Mouse (Mus musculus) urinary bladder, postnatal 25 days (tissue): ENCODE measurements around the gene Kmo.

Experiments
- DNase-seq: peaks from one replicate; pipeline ENCODE4 v3.0.0; 2022; ENCODE audit warnings: low spot score

Kmo gene

DNA sequence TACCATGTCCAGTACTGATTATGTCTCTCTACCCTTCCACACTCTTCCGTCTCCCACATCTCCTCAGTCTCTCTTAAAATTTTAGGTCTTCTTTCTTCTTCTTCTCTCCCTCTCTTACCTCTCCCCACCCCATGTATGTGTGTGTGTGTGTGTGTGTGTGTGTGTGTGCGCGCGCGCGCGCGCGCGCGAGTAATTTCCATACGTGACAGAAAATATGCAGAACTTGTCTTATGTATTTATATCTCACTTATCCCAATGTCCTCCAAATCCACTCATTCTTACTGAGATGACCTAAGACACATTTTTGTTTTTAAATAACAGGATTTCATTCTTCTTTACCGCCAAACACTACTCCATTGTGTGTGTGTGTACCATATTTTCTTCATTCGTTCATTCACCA lies 12.3 kb downstream of the Kmo start:
- no peak for DNase-seq

DNA sequence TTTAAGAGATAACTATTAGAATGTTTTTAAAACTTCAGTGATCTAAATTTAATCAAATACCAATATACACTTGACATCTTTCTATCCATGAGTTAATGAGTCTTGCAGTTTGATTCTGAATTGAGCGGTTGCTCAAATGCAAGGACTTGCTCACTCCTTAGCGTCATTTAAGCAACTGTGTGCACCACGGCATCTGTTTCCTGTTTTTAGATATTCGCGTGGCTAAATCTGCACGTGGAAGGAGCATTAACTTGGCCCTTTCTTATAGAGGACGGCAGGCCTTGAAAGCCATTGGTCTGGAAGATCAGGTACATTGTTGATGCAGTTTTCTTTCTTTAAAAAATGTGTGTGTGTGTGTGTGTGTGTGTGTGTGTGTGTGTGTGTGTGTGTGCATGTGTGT lies 17.5 kb downstream of the Kmo start:
- no peak for DNase-seq

DNA sequence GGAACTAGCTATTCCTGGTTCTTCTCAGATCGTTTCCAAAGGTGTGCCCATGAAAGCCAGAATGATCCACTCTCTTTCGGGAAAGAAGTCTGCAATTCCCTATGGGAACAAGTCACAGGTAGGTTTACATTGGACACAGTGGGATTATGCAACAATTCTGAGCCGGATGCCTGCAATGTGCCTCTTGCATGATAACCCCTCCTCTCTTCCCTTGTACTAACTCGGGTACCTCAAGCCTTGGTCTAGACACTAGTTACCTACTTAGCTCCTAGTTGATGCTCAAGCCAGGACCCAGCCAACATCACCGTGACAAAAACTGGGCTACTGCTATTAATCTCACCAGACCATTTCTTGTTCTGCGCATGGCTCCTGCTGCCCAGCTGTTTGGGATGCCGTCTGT lies 18.9 kb downstream of the Kmo start:
- no peak for DNase-seq

DNA sequence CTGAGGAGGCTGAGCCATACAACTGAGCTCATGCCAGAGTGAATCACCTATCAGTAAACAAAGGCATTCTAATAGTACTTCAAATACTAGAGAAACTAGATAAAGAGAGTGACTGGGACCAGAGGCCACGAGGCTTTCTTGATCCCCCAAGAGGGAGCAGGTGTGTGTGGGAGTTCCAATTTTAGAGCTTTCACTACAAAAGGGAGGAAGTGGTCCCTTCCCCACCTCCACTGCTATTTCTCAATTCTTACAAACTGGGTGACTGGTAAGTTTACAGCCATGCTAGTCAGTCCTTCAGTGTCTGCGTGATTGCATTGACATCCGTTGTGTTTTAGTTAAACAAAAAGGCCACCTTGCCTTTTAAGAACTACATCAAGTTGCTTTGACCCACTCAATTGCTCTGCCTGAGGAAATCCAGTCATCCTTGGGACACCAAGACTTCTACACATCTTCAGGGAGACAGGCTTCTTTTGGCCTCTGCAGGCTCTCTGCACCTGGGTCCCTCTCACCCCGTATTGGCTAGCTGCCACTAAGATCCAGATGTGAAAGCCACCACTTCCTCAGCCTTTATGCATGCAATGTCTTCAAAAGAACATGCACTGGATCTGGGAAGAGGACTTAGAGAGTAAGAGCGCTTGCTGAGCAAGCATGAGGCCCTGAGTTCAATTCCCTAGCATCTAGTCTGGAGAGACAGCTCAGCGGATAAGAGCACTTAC lies 20.4 kb downstream of the Kmo start:
- no peak for DNase-seq

DNA sequence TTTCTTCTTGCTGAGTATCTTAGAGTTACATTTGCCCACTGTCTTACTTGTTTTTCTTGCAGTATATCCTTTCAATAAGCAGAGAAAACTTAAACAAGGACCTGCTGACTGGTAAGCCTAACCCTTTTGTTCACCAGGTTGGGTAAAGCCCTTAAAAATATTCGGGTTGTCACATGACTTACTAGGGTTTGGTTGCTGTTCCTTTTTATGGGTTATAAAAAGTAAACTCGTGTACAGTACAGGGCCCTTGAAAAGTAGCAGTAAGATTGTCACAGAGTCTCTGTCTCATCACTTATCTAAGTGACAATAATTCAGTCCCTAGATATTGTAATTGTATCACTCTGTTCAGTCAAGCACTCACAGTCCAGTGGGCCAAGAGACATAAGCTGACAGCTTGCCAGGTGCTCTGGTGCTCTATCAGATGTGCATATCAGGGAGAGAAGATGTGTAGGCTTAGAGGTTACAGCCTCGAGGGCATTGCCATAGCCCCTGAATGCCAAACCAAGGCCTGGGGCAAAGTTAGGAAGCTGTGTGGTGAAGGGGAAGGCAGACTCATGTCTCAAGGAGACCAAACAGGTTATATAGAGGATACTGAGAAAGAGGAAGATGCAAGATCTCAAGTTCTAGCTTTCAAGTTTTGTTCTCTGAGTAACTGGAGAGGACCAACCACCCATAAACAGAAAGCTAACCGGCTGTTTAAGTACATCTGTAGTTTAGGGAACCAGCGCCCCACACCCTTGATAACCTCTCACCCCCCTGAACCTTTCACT lies 23.5 kb downstream of the Kmo start:
- no peak for DNase-seq

DNA sequence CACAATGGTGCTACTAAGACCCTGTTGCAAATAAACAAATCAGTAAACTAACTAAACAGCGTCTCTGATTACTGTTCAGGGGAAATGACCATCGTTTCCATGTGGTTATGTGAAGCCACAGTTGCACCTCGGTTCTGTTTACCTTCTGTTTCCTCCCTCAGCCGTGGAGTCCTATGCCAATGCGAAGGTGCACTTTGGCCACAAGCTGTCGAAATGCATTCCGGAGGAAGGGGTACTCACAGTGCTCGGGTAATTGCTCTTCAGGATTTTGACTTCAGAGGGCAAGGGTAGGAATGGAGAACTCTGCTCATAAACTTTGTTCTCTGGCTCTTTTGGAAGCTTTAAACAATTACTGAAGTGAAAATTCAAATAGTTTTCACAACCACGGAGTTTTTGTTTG lies 26.8 kb downstream of the Kmo start:
- DNase-seq: no peak

DNA sequence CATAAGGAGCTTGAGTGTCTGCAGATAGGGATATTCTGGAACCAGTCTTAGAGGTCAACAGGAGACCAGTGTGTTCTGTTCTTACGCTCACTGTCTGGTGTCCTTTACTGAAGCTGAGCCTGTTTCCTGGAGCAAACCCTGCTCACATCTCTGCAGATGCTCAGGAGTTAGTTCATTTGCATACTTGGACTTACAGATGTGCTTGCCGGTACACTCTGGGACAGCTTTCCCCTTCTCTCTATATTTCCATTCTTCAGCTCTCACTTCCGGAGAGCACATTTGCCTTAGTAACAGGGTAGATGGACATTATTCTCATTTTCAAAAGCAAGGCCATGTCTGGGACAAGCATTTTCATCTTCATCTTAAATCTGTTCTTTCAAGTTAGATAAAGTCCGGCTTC lies 28.4 kb downstream of the Kmo start:
- no peak for DNase-seq

DNA sequence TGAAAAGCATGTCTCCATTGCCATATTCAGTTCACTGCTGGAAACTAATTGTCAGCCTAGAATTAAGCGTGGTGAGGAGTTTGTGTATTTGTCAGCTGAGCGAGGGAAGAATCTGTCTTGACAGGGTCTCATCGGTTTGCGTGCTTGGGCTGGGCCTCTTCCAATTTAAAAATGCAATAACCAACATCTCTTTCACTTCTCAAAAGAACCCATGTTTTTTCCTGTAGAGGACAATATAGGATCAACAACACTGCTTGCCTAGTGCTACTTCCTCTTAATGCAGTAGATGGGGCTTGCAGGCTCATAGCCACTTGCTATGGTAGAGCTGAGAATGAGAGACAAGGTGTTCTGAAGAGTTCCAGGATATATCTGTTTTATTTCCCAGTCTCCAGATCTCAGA lies 39.7 kb downstream of the Kmo start:
- no peak for DNase-seq

DNA sequence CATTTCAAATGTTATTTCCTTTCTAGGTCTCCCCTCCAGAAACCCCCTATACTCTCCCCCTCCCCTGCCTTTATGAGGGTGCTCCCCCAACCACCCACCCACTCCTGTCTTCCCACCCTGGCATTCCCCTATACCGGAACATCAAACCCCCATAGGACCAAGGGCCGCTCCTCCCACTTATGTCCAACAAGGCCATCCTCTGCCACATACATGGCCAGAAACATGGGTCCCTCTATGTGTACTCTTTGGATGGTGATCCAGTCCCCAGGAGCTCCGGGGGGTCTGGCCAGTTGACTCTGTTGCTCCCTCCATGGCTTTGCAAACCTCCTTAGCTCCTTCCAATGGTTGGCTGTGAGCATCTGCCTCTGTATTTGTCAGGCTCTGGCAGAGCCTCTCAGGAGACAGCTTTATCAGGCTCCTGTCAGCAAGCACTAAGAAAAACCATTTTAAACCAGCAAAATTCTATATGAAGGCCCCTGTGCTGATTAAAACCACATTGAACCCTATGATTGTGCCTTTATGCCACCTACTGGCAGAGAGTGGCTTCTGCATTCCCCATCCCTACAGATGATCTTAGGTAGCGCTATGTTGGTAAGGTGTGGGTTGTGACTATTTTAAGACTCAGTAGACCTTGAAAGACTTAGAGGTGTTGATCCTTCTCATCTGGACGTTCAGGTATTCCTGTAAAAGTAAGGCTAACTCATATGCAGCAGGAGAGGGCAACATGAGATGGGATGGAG lies 48.7 kb downstream of the Kmo start:
- no peak for DNase-seq

DNA sequence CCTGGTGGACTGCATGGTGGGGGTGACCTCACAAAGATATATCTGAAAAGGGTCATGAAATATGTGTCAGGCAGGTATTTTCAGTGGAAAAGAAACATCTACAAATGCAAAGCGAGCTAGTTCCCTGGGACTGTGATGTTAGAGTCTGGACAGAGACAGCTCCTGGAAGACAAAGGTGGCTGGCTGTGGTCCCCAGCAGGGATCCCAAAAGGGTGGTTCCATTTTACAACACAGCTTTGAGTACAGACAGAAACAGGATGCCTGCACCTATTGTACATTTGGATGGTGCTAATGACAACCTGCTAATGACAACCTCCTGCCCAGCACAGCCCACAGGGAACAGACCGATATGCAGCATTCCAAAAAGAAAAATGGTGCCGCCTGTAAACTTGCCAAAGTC lies 49.3 kb downstream of the Kmo start:
- DNase-seq: no peak

DNA sequence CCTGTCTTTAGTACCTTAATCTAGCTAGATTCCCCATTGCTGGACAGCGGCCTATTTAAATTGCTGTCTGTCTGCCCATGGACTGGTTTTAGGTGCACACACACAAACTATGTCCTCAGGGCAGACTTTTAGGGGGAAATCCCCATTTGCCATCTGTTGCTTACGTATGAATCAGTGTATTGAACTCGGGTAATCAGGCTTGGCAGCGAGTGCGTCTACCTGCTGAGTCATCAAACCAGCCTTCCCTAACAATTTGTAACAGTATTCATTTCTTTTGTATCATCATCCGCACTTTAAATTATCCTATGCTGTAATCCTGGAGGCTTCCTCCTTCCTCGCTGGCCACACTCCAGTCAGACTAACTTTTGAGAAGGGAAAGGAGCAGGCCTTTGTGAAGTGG lies 49.9 kb downstream of the Kmo start:
- no peak for DNase-seq

DNA sequence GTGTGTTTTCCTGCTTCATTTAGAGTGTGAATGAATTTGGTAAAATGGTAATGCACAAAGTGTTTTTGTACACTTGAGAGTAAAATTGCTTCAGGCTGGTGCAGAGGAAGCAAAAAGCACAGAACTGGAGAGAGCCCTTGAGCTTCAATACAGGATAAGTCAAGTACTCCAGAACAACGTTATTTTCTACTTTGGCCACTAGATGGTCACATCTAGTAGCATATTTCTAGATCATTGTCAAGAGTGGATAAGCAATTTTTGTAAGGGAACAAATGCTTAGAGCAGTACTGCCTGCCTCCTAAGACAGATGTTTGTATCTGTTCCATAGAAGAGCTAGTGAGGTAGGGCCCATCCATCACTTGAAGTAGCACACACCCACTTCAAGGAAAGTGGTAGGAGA lies 51.4 kb downstream of the Kmo start:
- no peak for DNase-seq

DNA sequence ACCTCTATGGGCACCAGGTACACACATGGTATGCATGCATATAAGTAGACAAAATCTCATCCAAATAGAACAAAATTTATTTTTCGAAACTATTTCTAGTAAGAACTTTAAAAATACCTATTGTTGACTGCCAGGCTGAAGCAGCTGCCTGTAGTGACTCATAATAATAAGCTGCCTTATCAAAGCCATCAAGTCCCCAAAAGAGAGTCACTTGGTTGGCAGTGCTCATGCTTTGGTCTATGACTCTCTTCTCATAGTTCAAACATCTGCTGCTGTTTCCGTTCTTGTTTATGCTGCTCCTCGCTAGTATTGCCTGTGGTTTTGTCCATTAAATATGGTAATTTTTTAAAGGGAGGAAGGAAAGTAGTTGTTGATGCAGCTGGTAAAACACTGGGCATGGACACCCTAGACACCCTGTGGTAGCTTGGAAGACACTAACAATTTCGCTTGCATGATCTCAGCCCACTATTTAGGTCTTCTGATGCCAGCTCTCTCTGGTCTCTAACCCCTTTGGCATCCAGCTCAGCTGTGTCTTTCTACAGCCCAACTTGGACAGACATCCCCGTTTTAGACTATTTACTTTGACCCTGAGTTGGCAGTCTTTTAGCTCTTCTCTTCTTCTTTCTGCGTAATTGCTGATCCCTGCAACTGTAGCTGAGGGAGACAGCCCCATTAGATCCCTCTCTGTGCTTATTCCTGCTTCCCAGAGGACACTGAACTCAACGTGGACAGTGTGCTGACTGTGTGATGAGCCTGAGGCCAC lies 53.6 kb downstream of the Kmo start:
- DNase-seq: no peak

DNA sequence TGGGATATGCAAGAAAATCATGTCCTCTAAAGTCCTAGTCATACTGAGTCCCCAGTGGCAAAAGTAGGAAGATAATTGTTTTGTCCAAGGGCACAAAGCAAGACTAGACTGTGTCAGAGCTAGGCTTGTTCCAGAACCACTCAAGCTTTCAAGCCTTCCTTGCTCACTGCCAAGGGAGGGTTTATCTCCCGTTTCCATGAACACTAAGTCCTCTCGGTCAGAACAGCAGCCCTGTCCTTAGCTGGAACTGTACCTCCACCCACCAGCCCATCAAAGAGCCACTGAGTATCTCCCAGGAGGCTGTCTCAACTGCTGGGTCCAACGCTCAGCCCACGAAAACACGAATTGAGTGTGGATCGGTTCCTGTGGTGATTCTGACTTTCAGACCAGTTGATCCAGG lies 54.9 kb downstream of the Kmo start:
- DNase-seq: no peak

DNA sequence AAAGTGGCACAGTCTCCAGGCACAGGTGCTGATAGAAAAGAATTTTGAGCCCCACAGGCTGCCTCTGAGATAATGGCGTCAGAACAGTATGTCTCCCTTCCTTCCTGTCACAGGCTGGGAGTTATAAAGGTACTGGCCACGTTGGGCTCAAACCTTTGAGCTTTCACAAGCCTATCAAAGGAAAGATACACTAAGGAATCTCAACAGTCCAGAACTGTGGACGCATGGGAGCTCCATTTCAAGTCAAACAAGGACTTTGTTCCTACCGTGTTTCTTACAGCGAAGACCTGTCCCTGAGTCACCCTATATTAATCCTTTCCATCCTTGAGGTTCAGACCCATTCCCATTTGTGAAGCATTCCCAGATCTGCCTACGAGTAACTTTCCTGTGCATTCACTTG lies 57.3 kb downstream of the Kmo start:
- no peak for DNase-seq

DNA sequence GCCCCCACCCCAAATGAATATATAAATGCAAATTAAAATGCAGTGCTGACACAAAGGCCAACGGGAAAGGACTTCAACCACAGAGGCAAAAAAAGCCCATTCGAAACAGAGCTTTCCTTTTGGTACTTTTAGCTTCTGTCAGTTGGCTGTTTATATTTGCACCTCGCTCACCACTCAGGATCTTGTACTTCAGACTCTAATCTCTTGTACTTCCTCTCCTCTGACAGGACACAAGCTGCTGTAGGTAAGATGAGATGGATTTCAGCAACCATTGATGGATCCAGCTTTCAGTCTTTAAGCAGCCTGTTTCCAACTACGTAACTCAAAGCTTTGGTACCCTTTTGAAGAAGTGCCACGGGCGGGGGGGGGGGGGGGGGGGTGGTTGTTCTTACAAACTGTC lies 60.8 kb downstream of the Kmo start:
- no peak for DNase-seq

DNA sequence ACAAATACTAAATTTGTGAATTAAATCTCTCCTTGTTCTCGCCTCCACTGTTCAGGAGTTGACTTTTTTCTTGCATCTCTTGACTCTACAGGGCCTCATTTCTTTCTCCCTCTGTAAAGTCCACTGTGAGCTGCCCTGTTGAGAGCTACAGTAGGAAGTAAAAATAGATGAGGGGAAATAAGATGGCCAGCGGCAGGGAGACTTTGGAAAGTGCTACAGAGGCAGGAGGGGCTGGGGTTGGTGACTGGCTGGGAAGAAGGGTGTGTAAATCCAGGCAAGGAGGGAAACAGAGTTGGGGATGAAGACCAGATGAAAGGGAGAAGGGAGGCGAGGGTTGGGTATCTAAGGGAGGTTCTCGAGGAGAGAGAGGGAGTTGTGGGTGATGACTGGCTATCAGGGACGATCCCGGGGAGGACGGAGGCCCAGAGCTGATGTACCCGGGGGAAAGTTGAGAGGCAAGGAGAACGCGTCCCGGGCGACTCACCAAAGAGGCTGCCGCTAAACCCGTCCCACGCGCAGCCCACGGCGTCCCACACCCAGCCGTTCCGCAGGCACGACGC lies 71.6 kb downstream of the Kmo start:
- no peak for DNase-seq

DNA sequence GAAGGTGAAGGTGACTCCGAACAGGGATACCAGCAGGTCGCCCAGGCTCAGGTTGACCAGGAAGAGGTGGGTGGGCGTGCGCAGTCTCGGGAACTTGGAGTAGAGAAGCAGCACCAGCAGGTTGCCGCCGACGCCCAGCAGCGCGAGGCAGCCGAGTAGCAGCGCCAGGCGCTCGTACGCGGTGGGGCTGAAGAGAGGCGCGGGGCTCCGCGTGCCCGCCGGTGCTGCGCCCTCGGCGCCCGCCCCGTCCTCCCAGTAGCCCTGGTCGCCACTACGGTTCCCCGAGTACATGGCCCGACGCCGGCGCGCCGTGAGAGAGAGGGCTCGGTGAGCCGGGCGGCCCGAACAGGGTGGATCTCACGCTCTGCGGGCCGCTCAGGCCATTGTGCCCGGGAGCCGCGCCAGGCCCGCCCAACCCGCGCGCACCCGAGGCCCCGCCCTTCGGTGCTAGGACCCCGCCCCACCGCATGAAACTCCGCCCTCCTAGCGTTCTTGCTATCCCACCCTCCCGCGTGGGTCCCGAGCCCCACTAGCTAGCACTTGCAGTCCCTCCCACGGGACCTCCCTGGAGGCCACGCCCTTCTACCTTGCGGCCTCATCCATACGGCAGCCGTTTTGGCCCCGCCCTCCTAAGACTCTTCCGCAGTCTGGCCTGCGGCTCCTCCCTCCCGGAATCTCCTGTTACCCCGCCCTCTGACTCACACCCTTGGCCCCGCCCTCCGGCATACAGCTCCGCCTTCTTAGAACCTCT lies 72.2 kb downstream of the Kmo start, which contains the start of the genes Opn3 and Chml:
Gene Opn3 (minus strand): TSS at position 531 of the 751 bp plus-strand sequence.
Gene Chml (minus strand): TSS at position 656 of the 751 bp plus-strand sequence.
- DNase-seq: peak; percentile 99

DNA sequence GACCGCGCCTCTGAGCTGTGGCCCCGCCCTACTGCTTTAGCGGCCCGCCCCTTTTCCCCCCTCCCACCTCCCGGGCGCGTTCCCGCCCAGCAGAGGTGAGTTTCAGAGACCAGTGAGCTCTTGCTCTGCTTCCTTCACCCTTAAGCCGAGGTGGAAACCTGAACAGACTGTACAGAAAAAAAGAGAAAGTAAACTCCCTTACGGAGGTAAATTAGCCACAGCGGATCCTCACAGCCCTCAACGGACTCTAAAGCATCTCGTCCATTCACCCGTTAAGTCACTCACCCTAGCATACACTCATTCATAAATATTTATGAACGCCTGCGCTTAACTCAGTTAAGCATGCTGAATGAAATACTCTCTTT lies 72.8 kb downstream of the Kmo start:
- DNase-seq: no peak

DNA sequence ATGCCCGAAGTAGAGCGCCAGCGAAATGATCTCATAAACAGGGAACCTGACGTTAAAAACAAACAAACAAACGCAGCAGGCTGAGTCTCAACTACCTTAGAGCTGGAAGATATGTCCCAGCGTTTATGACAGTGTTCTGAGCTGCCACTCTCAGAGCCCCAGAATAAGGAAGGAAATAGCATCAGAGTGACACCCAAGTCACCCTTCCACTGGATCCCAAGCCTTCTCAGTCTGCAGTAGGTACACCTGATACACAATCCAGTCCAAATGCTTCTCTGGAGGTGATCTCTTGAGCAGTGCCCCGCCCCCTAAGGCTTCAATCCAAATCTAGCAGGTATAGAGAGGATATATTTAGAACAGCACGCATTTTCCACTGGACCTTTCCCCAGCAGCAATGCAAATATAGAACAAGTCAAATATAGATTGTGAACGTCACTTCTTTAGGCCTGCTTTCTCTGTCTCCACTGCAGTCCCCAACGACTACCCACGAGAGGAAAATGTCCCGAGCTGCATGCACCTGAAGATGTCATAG lies 73.3 kb downstream of the Kmo start:
- no peak for DNase-seq

DNA sequence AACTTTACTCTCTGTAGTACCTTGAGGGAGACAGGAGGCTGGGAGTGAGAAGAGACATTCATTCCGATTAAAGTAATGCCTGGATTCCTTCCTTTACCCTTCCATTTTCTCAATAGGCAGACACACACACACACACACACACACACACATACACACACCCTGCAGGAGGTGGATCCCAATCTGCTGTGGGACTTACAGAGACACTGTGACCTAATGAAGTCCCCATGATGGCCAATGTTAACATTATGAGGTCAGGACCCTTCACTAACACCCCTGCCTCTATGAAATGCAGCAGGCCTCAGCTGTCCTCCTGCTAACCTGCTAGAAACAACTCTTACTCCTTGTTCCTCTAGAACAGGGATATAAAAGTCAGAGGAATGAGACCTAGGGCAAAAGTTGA lies 78.1 kb downstream of the Kmo start, which contains the start of gene Wdr64:
Gene Wdr64 (plus strand): TSS at position 301 of the 400 bp plus-strand sequence.
- no peak for DNase-seq
